Mouse (Mus musculus) left cerebral cortex, postnatal 14 days (tissue): ENCODE measurements around the gene Kif26b. TPM values are rescaled to one million over a fixed set of nuclear protein-coding genes. Genes with fewer than 3 reads are reported as not detected.

ENCODE experiments used
- DNase-seq, 2 experiments: peaks; one replicate each; pipeline ENCODE4 v3.0.0; 2021 to 2022; ENCODE audit warnings: low spot score in 2 of 2, mixed read lengths in 1 of 2
- intact Hi-C: fragments of 180-260 bp; cut with DNase I; formaldehyde crosslinking; loops from one replicate; pipeline ENCODE4 v1.15.1; 2025
- total RNA-seq, 2 experiments: library from RNA; stranded (reverse); gene quantifications; 2 replicates each; pipeline ENCODE4 v1.2.3; 2021

Kif26b gene
- total RNA-seq, 2 experiments from 2014 or later = 11.6 to 11.8 TPM

GRCm38 (mm10) chr1:178747279-178748221 lies 218.6 kb downstream of the Kif26b start:
- DNase-seq = no peak
- intact Hi-C loops = no loop called here

GRCm38 (mm10) chr1:178748222-178748600 lies 219.3 kb downstream of the Kif26b start:
- intact Hi-C loops = no loop called here
- DNase-seq = no peak

- intact Hi-C loops = no loop called here
- no peak for DNase-seq
Measured at GRCm38 (mm10) chr1:178748617-178749016, 219.7 kb downstream of the Kif26b start.

GRCm38 (mm10) chr1:178749786-178750185 lies 220.9 kb downstream of the Kif26b start:
- DNase-seq = no peak
- intact Hi-C loops = no loop called here

- no peak for DNase-seq
- intact Hi-C loops = no loop called here
Measured at GRCm38 (mm10) chr1:178758441-178758840, 229.5 kb downstream of the Kif26b start.

- intact Hi-C loops = no loop called here
- DNase-seq = no peak
Measured at GRCm38 (mm10) chr1:178762125-178762741, 233.3 kb downstream of the Kif26b start.

- DNase-seq = no peak
- intact Hi-C loops = no loop called here
Measured at GRCm38 (mm10) chr1:178764914-178765313, 236.0 kb downstream of the Kif26b start.

- DNase-seq = no peak
- intact Hi-C loops = no loop called here
Measured at GRCm38 (mm10) chr1:178765650-178766049, 236.7 kb downstream of the Kif26b start.

- intact Hi-C loops = no loop called here
- DNase-seq = no peak
Measured at GRCm38 (mm10) chr1:178768976-178769375, 240.1 kb downstream of the Kif26b start.

GRCm38 (mm10) chr1:178769988-178770387 lies 241.1 kb downstream of the Kif26b start:
- intact Hi-C loops = no loop called here
- DNase-seq = no peak

- no peak for DNase-seq
- intact Hi-C loops = no loop called here
Measured at GRCm38 (mm10) chr1:178770626-178771362, 241.9 kb downstream of the Kif26b start.

- DNase-seq = no peak
- intact Hi-C loops = no loop called here
Measured at GRCm38 (mm10) chr1:178779742-178780141, 250.8 kb downstream of the Kif26b start.

- intact Hi-C loops = no loop called here
- no peak for DNase-seq
Measured at GRCm38 (mm10) chr1:178784043-178784442, 255.1 kb downstream of the Kif26b start.

GRCm38 (mm10) chr1:178791266-178791665 lies 262.3 kb downstream of the Kif26b start:
- intact Hi-C loops = no loop called here
- no peak for DNase-seq

- no peak for DNase-seq
- intact Hi-C loops = no loop called here
Measured at GRCm38 (mm10) chr1:178792726-178793125, 263.8 kb downstream of the Kif26b start.

- no peak for DNase-seq
- intact Hi-C loops = no loop called here
Measured at GRCm38 (mm10) chr1:178794866-178795265, 265.9 kb downstream of the Kif26b start.

- DNase-seq = no peak
- intact Hi-C loops = no loop called here
Measured at GRCm38 (mm10) chr1:178797388-178797787, 268.5 kb downstream of the Kif26b start.

GRCm38 (mm10) chr1:178798333-178798732 lies 269.4 kb downstream of the Kif26b start:
- peak; percentile 20 to 47 for DNase-seq
- intact Hi-C loops = no loop called here

- no peak for DNase-seq
- intact Hi-C loops = no loop called here
Measured at GRCm38 (mm10) chr1:178798886-178799285, 270.0 kb downstream of the Kif26b start.
